Mouse (Mus musculus) monocyte, adult 2 months (primary cell): ENCODE results near the gene Mphosph9.

Experiments used
- DNase-seq, 2 experiments: peaks; one replicate each; pipeline ENCODE4 v3.0.0; 2022; ENCODE audit warnings: low spot score in 2 of 2, low read depth in 1 of 2

Gene Mphosph9

GRCm38 (mm10) chr5:124241686-124242444 lies 85.9 kb downstream of the Mphosph9 start:
- no peak for DNase-seq

- no peak for DNase-seq
Measured at GRCm38 (mm10) chr5:124240841-124241685, 86.7 kb downstream of the Mphosph9 start.

GRCm38 (mm10) chr5:124236180-124236579 lies 91.6 kb downstream of the Mphosph9 start:
- DNase-seq: no peak

GRCm38 (mm10) chr5:124234778-124235177 lies 93.0 kb downstream of the Mphosph9 start:
- no peak for DNase-seq

GRCm38 (mm10) chr5:124233874-124234661 lies 93.7 kb downstream of the Mphosph9 start:
- DNase-seq: no peak

- DNase-seq: no peak
Measured at GRCm38 (mm10) chr5:124233144-124233465, 94.7 kb downstream of the Mphosph9 start.

- DNase-seq: no peak
Measured at GRCm38 (mm10) chr5:124232360-124233143, 95.2 kb downstream of the Mphosph9 start.

- DNase-seq: no peak
Measured at GRCm38 (mm10) chr5:124230461-124230860, 97.3 kb downstream of the Mphosph9 start.

GRCm38 (mm10) chr5:124227193-124227592 lies 100.6 kb downstream of the Mphosph9 start:
- DNase-seq: no peak

GRCm38 (mm10) chr5:124226494-124226893 lies 101.3 kb downstream of the Mphosph9 start:
- DNase-seq: no peak

- no peak for DNase-seq
Measured at GRCm38 (mm10) chr5:124225891-124226290, 101.9 kb downstream of the Mphosph9 start.

GRCm38 (mm10) chr5:124224321-124225092 lies 103.3 kb downstream of the Mphosph9 start:
- DNase-seq: no peak

- no peak for DNase-seq
Measured at GRCm38 (mm10) chr5:124223574-124223973, 104.2 kb downstream of the Mphosph9 start.

- DNase-seq: no peak
Measured at GRCm38 (mm10) chr5:124222696-124223095, 105.1 kb downstream of the Mphosph9 start.

GRCm38 (mm10) chr5:124221736-124222040 lies 106.1 kb downstream of the Mphosph9 start:
- DNase-seq: no peak

- DNase-seq: no peak
Measured at GRCm38 (mm10) chr5:124221037-124221735, 106.6 kb downstream of the Mphosph9 start.

- DNase-seq: no peak
Measured at GRCm38 (mm10) chr5:124220551-124220950, 107.2 kb downstream of the Mphosph9 start.

- no peak for DNase-seq
Measured at GRCm38 (mm10) chr5:124219431-124219830, 108.3 kb downstream of the Mphosph9 start.

- no peak for DNase-seq
Measured at GRCm38 (mm10) chr5:124218986-124219385, 108.8 kb downstream of the Mphosph9 start.
